Mouse (Mus musculus) left cerebral cortex, adult 8-10 months (tissue): ENCODE data around the gene Hephl1. TPM values are rescaled to one million over a fixed set of nuclear protein-coding genes. Genes with fewer than 3 reads are reported as not detected.

ENCODE experiments used
- DNase-seq, 2 experiments: peaks; one replicate each; pipeline ENCODE4 v3.0.0; 2022; ENCODE audit warnings: low spot score in 2 of 2
- total RNA-seq, 4 experiments: library from RNA; stranded (reverse); gene quantifications; 2 replicates each; pipeline ENCODE4 v1.2.4; 2022

The Hephl1 gene
- total RNA-seq, 4 experiments from 2014 or later, result not detected

- DNase-seq, result no peak
Measured at GRCm38 (mm10) chr9:15060847-15061246, 51.1 kb downstream of the Hephl1 start.

GRCm38 (mm10) chr9:15060026-15060425, 51.9 kb downstream of the Hephl1 start:
- DNase-seq, result no peak

- no peak for DNase-seq
Measured at GRCm38 (mm10) chr9:15045740-15046139, 66.2 kb downstream of the Hephl1 start.

- peak in 1 of 2 experiments; percentile 57 for DNase-seq
Measured at GRCm38 (mm10) chr9:15045084-15045669, 66.7 kb downstream of the Hephl1 start, which contains the start of gene Panx1. Panx1 (minus strand) TSS chr9:15045478.

- DNase-seq, result no peak
Measured at GRCm38 (mm10) chr9:15044391-15045083, 67.4 kb downstream of the Hephl1 start.

- no peak for DNase-seq
Measured at GRCm38 (mm10) chr9:15041556-15041955, 70.4 kb downstream of the Hephl1 start.

- DNase-seq, result no peak
Measured at GRCm38 (mm10) chr9:15039848-15040247, 72.1 kb downstream of the Hephl1 start.

GRCm38 (mm10) chr9:15037704-15038103, 74.2 kb downstream of the Hephl1 start:
- DNase-seq, result no peak

GRCm38 (mm10) chr9:15037237-15037636, 74.7 kb downstream of the Hephl1 start:
- DNase-seq, result no peak

- no peak for DNase-seq
Measured at GRCm38 (mm10) chr9:15036807-15037206, 75.1 kb downstream of the Hephl1 start.

GRCm38 (mm10) chr9:15036405-15036804, 75.5 kb downstream of the Hephl1 start:
- no peak for DNase-seq

- DNase-seq, result no peak
Measured at GRCm38 (mm10) chr9:15035979-15036378, 75.9 kb downstream of the Hephl1 start.

- no peak for DNase-seq
Measured at GRCm38 (mm10) chr9:15034546-15035273, 77.2 kb downstream of the Hephl1 start.

GRCm38 (mm10) chr9:15033568-15034160, 78.2 kb downstream of the Hephl1 start:
- no peak for DNase-seq

GRCm38 (mm10) chr9:15032797-15033196, 79.1 kb downstream of the Hephl1 start:
- no peak for DNase-seq

GRCm38 (mm10) chr9:15030771-15031170, 81.1 kb downstream of the Hephl1 start:
- no peak for DNase-seq

GRCm38 (mm10) chr9:15029025-15029727, 82.7 kb downstream of the Hephl1 start:
- DNase-seq, result no peak

- no peak for DNase-seq
Measured at GRCm38 (mm10) chr9:15027725-15028124, 84.2 kb downstream of the Hephl1 start.

GRCm38 (mm10) chr9:15023049-15023448, 88.9 kb downstream of the Hephl1 start:
- DNase-seq, result no peak

- no peak for DNase-seq
Measured at GRCm38 (mm10) chr9:15021156-15021555, 90.8 kb downstream of the Hephl1 start.

- no peak for DNase-seq
Measured at GRCm38 (mm10) chr9:15020561-15021080, 91.3 kb downstream of the Hephl1 start.
